Mouse (Mus musculus): ENCODE data around the gene Mrps5. TPM values are rescaled to one million over a fixed set of nuclear protein-coding genes. Genes with fewer than 3 reads are reported as not detected.

The Mrps5 gene
- 57.6 and 70.3 TPM in 2 replicates for polyA plus RNA-seq (2011; ENCODE audit: insufficient read length, low read depth, missing spikeins)

GRCm38 (mm10) chr2:127586694-127587513 is at the start of gene Mrps5, which contains the start of gene Zfp661:
Gene Mrps5 (plus strand): TSS chr2:127587222.
Gene Zfp661 (minus strand): TSS chr2:127587094.
- H3K27ac ChIP-seq (ENCODE audit: insufficient read depth, low read length): peak within 1 kb of the TSS; percentile 55
- H3K4me3 ChIP-seq (ENCODE audit: insufficient read depth, low read length): peak within 1 kb of the TSS; percentile 93
- no peaks in the 10 kb centered on the region for H3K4me1 ChIP-seq (ENCODE audit: control insufficient read depth, insufficient read depth, low read length)
- TF ChIP-seq POLR2A (IDR thresholded peaks at IDR 0.05; ENCODE audit: low read depth, low read length): peak; percentile 74
- TF ChIP-seq CTCF (IDR thresholded peaks at IDR 0.05; ENCODE audit: borderline replicate concordance, insufficient read depth, low read length): no peak

DNA sequence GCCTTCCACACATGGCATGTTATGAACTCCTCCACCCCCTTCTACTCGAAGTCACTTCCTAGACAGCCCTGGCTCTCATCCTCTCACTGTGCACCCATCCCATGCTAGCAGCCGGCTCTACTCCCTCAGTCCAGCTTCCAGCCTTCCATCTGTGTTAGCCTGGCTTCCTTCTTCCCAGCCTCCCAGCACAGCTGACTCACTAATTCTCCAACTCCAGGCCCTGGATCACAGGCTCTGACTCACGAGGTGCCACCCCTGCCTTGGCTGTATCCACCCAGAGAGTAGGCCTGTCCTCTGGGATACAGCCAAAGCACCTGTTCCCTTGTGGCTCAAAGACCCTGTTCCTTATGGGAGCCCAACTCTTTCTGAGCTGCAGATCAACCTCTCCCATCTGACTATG is 49.5 kb upstream of the Mrps5 start:
- H3K4me3 ChIP-seq (ENCODE audit: insufficient read depth, low read length): no peak overlapping the region
- no peak for TF ChIP-seq POLR2A (IDR thresholded peaks at IDR 0.05; ENCODE audit: low read depth, low read length)
- no peak for TF ChIP-seq CTCF (IDR thresholded peaks at IDR 0.05; ENCODE audit: borderline replicate concordance, insufficient read depth, low read length)
- no peaks in the 10 kb centered on the region for H3K4me1 ChIP-seq (ENCODE audit: control insufficient read depth, insufficient read depth, low read length)
- no peak overlapping the region for H3K27ac ChIP-seq (ENCODE audit: insufficient read depth, low read length)

- Histone ChIP-seq H3K4me3 (ENCODE audit: insufficient read depth, low read length) (no peak overlapping the region), H3K4me1 (ENCODE audit: control insufficient read depth, insufficient read depth, low read length) (no peaks in the 10 kb centered on the region), H3K27ac (ENCODE audit: insufficient read depth, low read length) (no peak overlapping the region)
- TF ChIP-seq POLR2A (IDR thresholded peaks at IDR 0.05; ENCODE audit: low read depth, low read length): no peak
- TF ChIP-seq CTCF (IDR thresholded peaks at IDR 0.05; ENCODE audit: borderline replicate concordance, insufficient read depth, low read length): peak; percentile 27; the same call in 1 of the 2 replicates
These were observed 47.5 kb upstream of the Mrps5 start for GRCm38 (mm10) chr2:127539494-127539893.

DNA sequence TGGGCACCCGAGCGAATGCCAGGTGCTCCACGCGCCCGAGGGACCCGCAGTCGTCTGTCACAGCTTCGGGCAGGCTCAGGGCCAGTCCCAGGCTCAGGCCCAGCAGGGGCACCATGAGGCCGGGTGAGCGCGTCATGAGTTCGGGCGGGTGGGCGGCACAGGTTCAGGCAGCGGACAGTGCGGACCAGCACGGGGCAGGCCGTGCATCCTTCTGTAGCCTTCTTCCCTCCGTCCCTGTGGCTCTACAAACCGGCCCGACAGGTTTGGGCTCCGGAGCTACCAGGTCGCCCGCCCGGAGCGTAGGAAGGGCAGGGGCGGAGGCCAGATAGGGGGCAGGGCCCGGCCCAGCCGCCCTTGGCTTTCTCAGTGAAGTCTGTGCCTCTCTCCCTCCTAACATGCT is 45.8 kb upstream of the Mrps5 start, which contains the start of gene Prom2:
Gene Prom2, minus strand, starts transcription at position 283 of the 400 bp plus-strand sequence.
- TF ChIP-seq CTCF (IDR thresholded peaks at IDR 0.05; ENCODE audit: borderline replicate concordance, insufficient read depth, low read length) (no peak), POLR2A (IDR thresholded peaks at IDR 0.05; ENCODE audit: low read depth, low read length) (no peak)
- no peak within 1 kb of the TSS for H3K27ac ChIP-seq (ENCODE audit: insufficient read depth, low read length)
- H3K4me1 ChIP-seq (ENCODE audit: control insufficient read depth, insufficient read depth, low read length): no peaks in the 10 kb centered on the region
- H3K4me3 ChIP-seq (ENCODE audit: insufficient read depth, low read length): no peak within 1 kb of the TSS

DNA sequence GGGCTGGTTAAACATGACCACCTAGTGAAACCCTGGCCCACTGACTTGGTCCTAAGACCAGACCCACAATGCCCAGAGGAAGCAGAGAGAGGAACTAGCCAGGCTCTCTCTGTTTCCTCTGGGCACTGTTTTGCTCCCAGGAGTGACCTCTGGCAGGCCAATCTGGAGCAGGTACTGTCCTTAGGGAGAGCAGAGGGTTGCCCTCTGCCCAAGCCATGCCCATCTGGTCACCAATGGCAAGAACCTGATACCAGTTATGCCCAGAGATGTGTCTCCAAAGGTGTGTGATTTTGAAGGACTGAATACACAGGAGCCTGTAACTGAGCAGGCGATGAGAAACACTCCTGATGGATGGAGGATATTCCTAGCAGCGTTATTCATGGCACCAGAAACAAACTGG is 45.3 kb upstream of the Mrps5 start:
- no peak for TF ChIP-seq POLR2A (IDR thresholded peaks at IDR 0.05; ENCODE audit: low read depth, low read length)
- TF ChIP-seq CTCF (IDR thresholded peaks at IDR 0.05; ENCODE audit: borderline replicate concordance, insufficient read depth, low read length): no peak
- no peak overlapping the region for H3K4me3 ChIP-seq (ENCODE audit: insufficient read depth, low read length)
- no peaks in the 10 kb centered on the region for H3K4me1 ChIP-seq (ENCODE audit: control insufficient read depth, insufficient read depth, low read length)
- H3K27ac ChIP-seq (ENCODE audit: insufficient read depth, low read length): no peak overlapping the region

GRCm38 (mm10) chr2:127548342-127549074 is 38.5 kb upstream of the Mrps5 start:
- TF ChIP-seq CTCF (IDR thresholded peaks at IDR 0.05; ENCODE audit: borderline replicate concordance, insufficient read depth, low read length): no peak
- no peak for TF ChIP-seq POLR2A (IDR thresholded peaks at IDR 0.05; ENCODE audit: low read depth, low read length)
- H3K4me3 ChIP-seq (ENCODE audit: insufficient read depth, low read length): no peak overlapping the region
- no peaks in the 10 kb centered on the region for H3K4me1 ChIP-seq (ENCODE audit: control insufficient read depth, insufficient read depth, low read length)
- no peak overlapping the region for H3K27ac ChIP-seq (ENCODE audit: insufficient read depth, low read length)

GRCm38 (mm10) chr2:127549711-127550110 is 37.3 kb upstream of the Mrps5 start:
- Histone ChIP-seq H3K27ac (ENCODE audit: insufficient read depth, low read length) (no peak overlapping the region), H3K4me3 (ENCODE audit: insufficient read depth, low read length) (no peak overlapping the region), H3K4me1 (ENCODE audit: control insufficient read depth, insufficient read depth, low read length) (no peaks in the 10 kb centered on the region)
- TF ChIP-seq CTCF (IDR thresholded peaks at IDR 0.05; ENCODE audit: borderline replicate concordance, insufficient read depth, low read length): no peak
- TF ChIP-seq POLR2A (IDR thresholded peaks at IDR 0.05; ENCODE audit: low read depth, low read length): no peak

DNA sequence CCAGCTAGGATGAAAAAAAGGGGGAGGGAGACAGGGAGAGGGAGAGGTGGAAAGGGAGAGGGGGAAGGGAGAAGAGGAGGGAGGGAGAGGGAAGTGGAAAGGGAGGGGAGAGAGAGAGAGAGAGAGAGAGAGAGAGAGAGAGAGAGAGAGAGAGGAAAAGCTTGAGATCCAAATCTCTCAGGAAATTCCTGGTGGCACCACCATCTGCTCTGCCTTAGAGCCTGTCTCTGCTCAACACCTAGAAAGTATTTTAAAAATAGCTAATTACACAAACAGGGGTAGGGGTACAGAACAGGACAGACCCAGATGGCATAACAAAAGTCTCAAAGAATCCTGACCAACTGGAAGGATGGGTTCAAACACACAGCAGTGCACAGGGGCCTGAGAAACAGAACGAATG is 36.6 kb upstream of the Mrps5 start:
- TF ChIP-seq CTCF (IDR thresholded peaks at IDR 0.05; ENCODE audit: borderline replicate concordance, insufficient read depth, low read length) (no peak), POLR2A (IDR thresholded peaks at IDR 0.05; ENCODE audit: low read depth, low read length) (no peak)
- no peak overlapping the region for H3K4me3 ChIP-seq (ENCODE audit: insufficient read depth, low read length)

GRCm38 (mm10) chr2:127551078-127551477 is 35.9 kb upstream of the Mrps5 start:
- H3K4me1 ChIP-seq (ENCODE audit: control insufficient read depth, insufficient read depth, low read length): no peaks in the 10 kb centered on the region
- no peak overlapping the region for H3K27ac ChIP-seq (ENCODE audit: insufficient read depth, low read length)
- no peak overlapping the region for H3K4me3 ChIP-seq (ENCODE audit: insufficient read depth, low read length)
- no peak for TF ChIP-seq POLR2A (IDR thresholded peaks at IDR 0.05; ENCODE audit: low read depth, low read length)
- TF ChIP-seq CTCF (IDR thresholded peaks at IDR 0.05; ENCODE audit: borderline replicate concordance, insufficient read depth, low read length): no peak

More for the DNA sequence above, 36.6 kb upstream of the Mrps5 start:
- H3K4me1 ChIP-seq (ENCODE audit: control insufficient read depth, insufficient read depth, low read length): no peaks in the 10 kb centered on the region
- no peak overlapping the region for H3K27ac ChIP-seq (ENCODE audit: insufficient read depth, low read length)
